Mouse (Mus musculus) bone marrow macrophage, adult 2 months (primary cell): Measurements from ENCODE around the gene Agap1. TPM values are rescaled to one million over a fixed set of nuclear protein-coding genes. Genes with fewer than 3 reads are reported as not detected.
A peak's percentile ranks its signal among the peaks of the same experiment; 100 is the strongest.

Experiments
- H3K27ac ChIP-seq: 2 replicates; pipeline ENCODE4 v1.5.1; 2012; ENCODE audit warnings: low read depth, low read length; ENCODE audit not compliant: insufficient read depth
- H3K4me1 ChIP-seq: 2 replicates; pipeline ENCODE4 v1.6.1; 2012; ENCODE audit warnings: low read length; ENCODE audit not compliant: control insufficient read depth, insufficient read depth
- H3K4me3 ChIP-seq: 2 replicates; pipeline ENCODE4 v1.5.1; 2012; ENCODE audit warnings: mild to moderate bottlenecking, low read length, moderate library complexity; ENCODE audit not compliant: insufficient read depth
- CTCF ChIP-seq: IDR thresholded peaks from 2 replicates; pipeline ENCODE4 v1.5.1; 2012; ENCODE audit warnings: low read depth, mild to moderate bottlenecking, low read length, moderate library complexity
- POLR2A ChIP-seq: IDR thresholded peaks from 2 replicates; pipeline ENCODE4 v1.6.1; 2012; ENCODE audit warnings: mild to moderate bottlenecking, low read depth, low read length, borderline replicate concordance
- polyA plus RNA-seq: library from polyadenylated mRNA; stranded (reverse); fragments of >200 nt; gene quantifications from 2 replicates; pipeline ENCODE4 v1.2.4, GENCODE M21; 2012; ENCODE audit not compliant: missing spikeins, insufficient read depth, insufficient read length

Agap1 gene
- polyA plus RNA-seq, 1 experiment, result 14.8 TPM

DNA sequence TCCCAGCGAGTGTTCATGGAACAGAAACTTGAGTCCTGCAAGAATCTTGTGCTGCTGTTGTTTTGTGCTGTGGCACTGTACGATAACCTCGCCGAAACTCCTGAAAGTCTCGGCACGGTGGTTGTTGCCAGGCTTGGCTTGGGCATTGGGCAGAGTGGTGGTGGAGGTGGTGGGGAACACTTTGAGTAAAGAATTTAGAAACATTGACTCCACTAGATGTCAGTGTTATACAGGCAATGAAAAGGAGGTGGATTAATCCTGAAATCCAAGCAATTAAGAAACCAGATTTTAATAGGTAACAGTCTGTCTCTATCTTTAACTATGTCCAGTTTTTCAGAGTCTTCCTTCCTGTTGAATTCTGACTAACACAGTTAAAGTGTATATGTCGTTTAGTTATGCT, 212.8 kb downstream of the Agap1 start:
- H3K27ac ChIP-seq, result no peak overlapping the region
- no peaks in the 10 kb centered on the region for H3K4me1 ChIP-seq
- no peak overlapping the region for H3K4me3 ChIP-seq
- no peak for TF ChIP-seq CTCF
- no peak for TF ChIP-seq POLR2A

GRCm38 (mm10) chr1:89668635-89669034, 214.0 kb downstream of the Agap1 start:
- no peak overlapping the region for H3K4me3 ChIP-seq
- no peaks in the 10 kb centered on the region for H3K4me1 ChIP-seq
- TF ChIP-seq POLR2A, result no peak
- TF ChIP-seq CTCF, result no peak

DNA sequence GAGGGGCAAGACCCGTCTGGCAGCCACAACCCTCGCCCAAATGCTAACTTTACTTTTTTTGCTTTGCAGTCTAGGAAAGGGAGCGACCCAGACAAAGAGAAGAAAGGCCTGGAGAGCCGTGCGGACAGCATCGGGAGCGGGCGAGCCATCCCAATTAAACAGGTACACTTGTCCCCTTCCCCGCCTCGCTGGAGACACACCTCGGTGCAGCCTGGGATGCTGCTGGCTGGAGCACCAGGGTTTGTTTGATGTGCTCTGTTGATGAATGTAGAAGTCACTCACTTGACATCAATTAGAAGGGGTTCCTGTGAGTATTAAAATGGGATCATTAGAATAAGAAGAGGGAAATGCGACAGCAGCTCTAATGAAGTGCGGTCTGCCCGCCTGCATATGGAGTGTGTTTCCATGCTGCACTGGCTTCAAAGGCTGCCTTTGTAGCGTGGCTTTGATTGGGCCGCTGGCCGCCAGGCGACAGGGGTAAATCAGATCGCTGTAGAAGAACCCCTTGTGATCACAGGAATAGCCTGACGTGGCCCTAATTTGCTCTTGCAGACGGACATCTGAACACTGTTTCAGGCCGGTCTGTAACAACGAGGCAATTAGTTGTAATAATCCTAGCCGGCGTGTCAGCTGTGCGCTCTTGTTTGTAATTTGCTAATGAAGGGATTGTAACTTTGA, 216.6 kb downstream of the Agap1 start:
- H3K27ac ChIP-seq, result no peak overlapping the region

More at GRCm38 (mm10) chr1:89668635-89669034, 214.0 kb downstream of the Agap1 start:
- H3K27ac ChIP-seq, result no peak overlapping the region

DNA sequence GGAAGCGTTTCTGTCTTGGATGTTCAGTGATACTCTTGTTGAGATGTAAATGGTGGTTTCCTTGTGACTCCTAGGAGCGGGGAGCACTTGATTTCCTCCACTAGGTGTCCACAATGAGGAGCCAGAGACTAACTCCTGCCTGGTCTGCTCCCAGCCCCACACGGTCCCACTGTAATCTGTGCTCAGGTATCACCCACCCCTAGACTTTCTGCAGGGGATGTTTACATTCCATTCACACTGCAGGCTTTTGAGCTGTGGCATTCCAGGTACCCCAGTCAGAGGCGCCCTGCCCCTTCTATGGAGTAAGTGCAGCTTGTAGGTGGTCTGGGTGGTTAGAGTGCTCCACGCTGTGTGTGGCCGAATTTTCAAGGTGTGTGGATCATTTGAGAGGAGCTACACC, 218.5 kb downstream of the Agap1 start:
- no peaks in the 10 kb centered on the region for H3K4me1 ChIP-seq
- TF ChIP-seq POLR2A, result no peak
- TF ChIP-seq CTCF, result no peak
- H3K4me3 ChIP-seq, result no peak overlapping the region
- no peak overlapping the region for H3K27ac ChIP-seq

More for the DNA sequence above, 216.6 kb downstream of the Agap1 start:
- no peak for TF ChIP-seq POLR2A
- TF ChIP-seq CTCF, result no peak
- Histone ChIP-seq H3K4me1 (no peaks in the 10 kb centered on the region), H3K4me3 (no peak overlapping the region)

DNA sequence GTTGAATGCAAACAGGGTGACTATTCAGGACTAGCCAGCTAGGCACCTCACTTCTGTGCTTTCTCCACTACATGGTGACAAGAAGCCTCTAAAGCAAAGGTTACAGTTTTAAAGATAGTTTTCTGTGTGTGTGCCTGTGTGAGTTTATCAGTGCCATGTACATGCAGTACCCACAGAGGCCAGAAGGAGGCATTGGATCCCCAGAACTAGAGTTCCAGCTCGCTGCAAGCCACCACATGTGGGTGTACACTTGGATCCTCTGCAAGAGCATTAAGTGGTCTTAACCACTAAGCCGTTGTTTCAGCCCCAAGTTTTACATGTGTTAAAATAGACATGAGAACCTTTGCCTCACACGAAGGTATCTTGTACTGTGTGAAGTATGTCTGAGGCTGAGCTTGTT, 219.1 kb downstream of the Agap1 start:
- H3K4me1 ChIP-seq, result no peaks in the 10 kb centered on the region
- no peak overlapping the region for H3K4me3 ChIP-seq
- H3K27ac ChIP-seq, result no peak overlapping the region
- TF ChIP-seq POLR2A, result no peak
- no peak for TF ChIP-seq CTCF

GRCm38 (mm10) chr1:89674681-89675080, 220.1 kb downstream of the Agap1 start:
- Histone ChIP-seq H3K4me1 (no peaks in the 10 kb centered on the region), H3K27ac (no peak overlapping the region), H3K4me3 (no peak overlapping the region)
- no peak for TF ChIP-seq CTCF
- no peak for TF ChIP-seq POLR2A

DNA sequence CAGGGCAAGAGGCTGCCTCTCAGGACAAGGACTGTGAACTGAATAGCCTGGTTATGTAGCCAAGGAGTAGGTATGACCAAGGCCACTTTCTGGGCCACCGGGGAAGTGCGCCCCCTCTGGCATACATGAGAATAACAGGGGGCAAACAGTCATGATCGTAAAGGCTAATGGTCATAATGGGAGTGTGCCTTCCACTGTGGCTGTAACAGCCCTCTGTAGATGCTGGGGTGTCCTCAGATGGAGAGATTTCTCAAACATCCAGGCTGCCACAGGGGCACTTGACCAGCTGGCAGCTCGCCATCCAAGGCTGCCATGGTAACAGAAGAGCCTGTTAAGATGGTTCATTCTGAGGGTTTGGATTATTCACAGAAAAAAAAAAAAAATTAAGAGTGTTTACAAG, 221.8 kb downstream of the Agap1 start:
- Histone ChIP-seq H3K4me1 (no peaks in the 10 kb centered on the region), H3K27ac (no peak overlapping the region), H3K4me3 (no peak overlapping the region)
- TF ChIP-seq CTCF (peak; percentile 69), POLR2A (no peak)

- Histone ChIP-seq H3K4me1 (no peaks in the 10 kb centered on the region), H3K4me3 (no peak overlapping the region), H3K27ac (no peak overlapping the region)
- TF ChIP-seq CTCF (no peak), POLR2A (no peak)
These were observed 226.1 kb downstream of the Agap1 start for GRCm38 (mm10) chr1:89680673-89681072.

- no peak overlapping the region for H3K4me3 ChIP-seq
- H3K4me1 ChIP-seq, result no peaks in the 10 kb centered on the region
- no peak overlapping the region for H3K27ac ChIP-seq
- TF ChIP-seq CTCF (no peak), POLR2A (no peak)
These were observed 234.3 kb downstream of the Agap1 start for GRCm38 (mm10) chr1:89688914-89689313.

GRCm38 (mm10) chr1:89689544-89690212, 235.1 kb downstream of the Agap1 start:
- H3K4me3 ChIP-seq, result no peak overlapping the region
- H3K27ac ChIP-seq, result no peak overlapping the region
- H3K4me1 ChIP-seq, result no peaks in the 10 kb centered on the region
- no peak for TF ChIP-seq CTCF
- TF ChIP-seq POLR2A, result no peak

- no peaks in the 10 kb centered on the region for H3K4me1 ChIP-seq
- TF ChIP-seq POLR2A (no peak), CTCF (no peak)
- no peak overlapping the region for H3K27ac ChIP-seq
- no peak overlapping the region for H3K4me3 ChIP-seq
These were observed 236.5 kb downstream of the Agap1 start for GRCm38 (mm10) chr1:89691096-89691495.
